Mouse (Mus musculus): ENCODE data around the gene Marcksl1. TPM values are rescaled to one million over a fixed set of nuclear protein-coding genes. Genes with fewer than 3 reads are reported as not detected.

The Marcksl1 gene
- total and polyA plus RNA-seq, 3 experiments = 25.3 to 62.7 TPM; not detected in 1

- no peaks in the 10 kb centered on the region for H3K36me3 ChIP-seq (ENCODE audit: control insufficient read depth in 1 of 2, insufficient read depth in 2 of 2, low read length in 2 of 2)
- H3K9ac ChIP-seq (ENCODE audit: control insufficient read depth, low read depth, low read length, poor library complexity, severe bottlenecking) = peak overlapping the region; percentile 88
- H3K79me2 ChIP-seq (ENCODE audit: control insufficient read depth, insufficient read depth, low read length, poor library complexity) = no peaks in the 10 kb centered on the region; the same call in 1 of the 2 replicates
- no peak overlapping the region for H3K27ac ChIP-seq (ENCODE audit: control insufficient read depth, low read depth, low read length)
- TF ChIP-seq RAD21 (IDR thresholded peaks at IDR 0.05; ENCODE audit: low read depth, low read length) (no peak), CTCF (IDR thresholded peaks at IDR 0.05 in 2 of 3, conservative IDR thresholded peaks at IDR 0.05 in 1 of 3; ENCODE audit: control insufficient read depth in 1 of 3, insufficient read depth in 1 of 3, low read depth in 2 of 3, low read length in 3 of 3, poor library complexity in 1 of 3, severe bottlenecking in 1 of 3) (no peak), MYB (IDR thresholded peaks at IDR 0.05; ENCODE audit: low read depth, low read length) (no peak), MXI1 (IDR thresholded peaks at IDR 0.05; ENCODE audit: low read depth, low read length) (peak; percentile 20; the same call in 1 of the 2 replicates), TCF12 (IDR thresholded peaks at IDR 0.05; ENCODE audit: low read depth, low read length) (no peak), E2F4 (IDR thresholded peaks at IDR 0.05; ENCODE audit: borderline replicate concordance, low read depth, low read length) (no peak), JUND (IDR thresholded peaks at IDR 0.05; ENCODE audit: low read depth, low read length) (no peak)
- no peaks in the 10 kb centered on the region for H3K9me3 ChIP-seq (replicated peaks; ENCODE audit: insufficient read depth, low read length)
- DNase-seq (ENCODE audit: low read depth, low spot score) = no peak
- no peaks in the 10 kb centered on the region for H3K4me1 ChIP-seq (ENCODE audit: control insufficient read depth in 1 of 2, insufficient read depth in 2 of 2, low read length in 2 of 2)
- H3K27me3 ChIP-seq (ENCODE audit: control insufficient read depth in 1 of 2, insufficient read depth in 2 of 2, low read length in 2 of 2) = no peaks in the 10 kb centered on the region
- peak overlapping the region; percentile 67 to 93 for H3K4me3 ChIP-seq (ENCODE audit: control insufficient read depth in 1 of 2, insufficient read depth in 1 of 2, low read depth in 2 of 2, low read length in 2 of 2)
These were observed 510 bp downstream of the Marcksl1 start for GRCm38 (mm10) chr4:129513891-129514290.

GRCm38 (mm10) chr4:129514300-129514898 is 1.0 kb downstream of the Marcksl1 start:
- peak overlapping the region; percentile 67 to 93 for H3K4me3 ChIP-seq (ENCODE audit: control insufficient read depth in 1 of 2, insufficient read depth in 1 of 2, low read depth in 2 of 2, low read length in 2 of 2)
- H3K79me2 ChIP-seq (ENCODE audit: control insufficient read depth, insufficient read depth, low read length, poor library complexity) = no peaks in the 10 kb centered on the region; the same call in 1 of the 2 replicates
- no peaks in the 10 kb centered on the region for H3K4me1 ChIP-seq (ENCODE audit: control insufficient read depth in 1 of 2, insufficient read depth in 2 of 2, low read length in 2 of 2)
- H3K36me3 ChIP-seq (ENCODE audit: control insufficient read depth in 1 of 2, insufficient read depth in 2 of 2, low read length in 2 of 2) = no peaks in the 10 kb centered on the region
- no peaks in the 10 kb centered on the region for H3K27me3 ChIP-seq (ENCODE audit: control insufficient read depth in 1 of 2, insufficient read depth in 2 of 2, low read length in 2 of 2)
- H3K9ac ChIP-seq (ENCODE audit: control insufficient read depth, low read depth, low read length, poor library complexity, severe bottlenecking) = peak overlapping the region; percentile 88
- H3K27ac ChIP-seq (ENCODE audit: control insufficient read depth, low read depth, low read length) = no peak overlapping the region
- DNase-seq (ENCODE audit: low read depth, low spot score) = peak; percentile 74
- H3K9me3 ChIP-seq (replicated peaks; ENCODE audit: insufficient read depth, low read length) = no peaks in the 10 kb centered on the region
- TF ChIP-seq RAD21 (IDR thresholded peaks at IDR 0.05; ENCODE audit: low read depth, low read length) (peak; percentile 12), MYC (IDR thresholded peaks at IDR 0.05; ENCODE audit: low read depth, low read length) (no peak), MYB (IDR thresholded peaks at IDR 0.05; ENCODE audit: low read depth, low read length) (no peak), MEF2A (IDR thresholded peaks at IDR 0.05; ENCODE audit: extremely low read depth, insufficient replicate concordance, low read depth, low read length, poor library complexity, severe bottlenecking) (no peak), ZKSCAN1 (IDR thresholded peaks at IDR 0.05; ENCODE audit: low read depth, low read length) (no peak), HCFC1 (IDR thresholded peaks at IDR 0.05; ENCODE audit: low read depth, low read length) (peak; percentile 58; the same call in 1 of the 2 replicates), NRF1 (IDR thresholded peaks at IDR 0.05; ENCODE audit: insufficient read depth, low read depth, low read length, poor library complexity, severe bottlenecking) (0 out of 2 replicates have a peak, but pooled peaks have one; percentile 21), POLR2AphosphoS2 (IDR thresholded peaks at IDR 0.05; ENCODE audit: low read length) (no peak), ZC3H11A (IDR thresholded peaks at IDR 0.05; ENCODE audit: low read depth, low read length) (no peak), MAZ (IDR thresholded peaks at IDR 0.05; ENCODE audit: low read depth, low read length) (peak; percentile 99), KAT2A (conservative IDR thresholded peaks at IDR 0.05; ENCODE audit: low read depth, low read length) (no peak), USF1 (IDR thresholded peaks at IDR 0.05; ENCODE audit: low read depth, low read length) (no peak), BHLHE40 (IDR thresholded peaks at IDR 0.05; ENCODE audit: borderline replicate concordance, low read depth, low read length) (0 out of 2 replicates have a peak, but pooled peaks have one; percentile 32), UBTF (IDR thresholded peaks at IDR 0.05; ENCODE audit: borderline replicate concordance, insufficient read depth, low read depth, low read length) (no peak), CTCF (IDR thresholded peaks at IDR 0.05 in 2 of 3, conservative IDR thresholded peaks at IDR 0.05 in 1 of 3; ENCODE audit: control insufficient read depth in 1 of 3, insufficient read depth in 1 of 3, low read depth in 2 of 3, low read length in 3 of 3, poor library complexity in 1 of 3, severe bottlenecking in 1 of 3) (peak; percentile 61 to 93 (median 85); a peak in 5 of 6 replicates), CHD1 (IDR thresholded peaks at IDR 0.05; ENCODE audit: low read depth, low read length) (no peak), TAL1 (IDR thresholded peaks at IDR 0.05; ENCODE audit: low read length) (no peak), SIN3A (IDR thresholded peaks at IDR 0.05; ENCODE audit: low read length) (peak; percentile 53; the same call in 1 of the 2 replicates), GABPA (IDR thresholded peaks at IDR 0.05; ENCODE audit: low read depth, low read length) (no peak), SMC3 (IDR thresholded peaks at IDR 0.05; ENCODE audit: low read depth, low read length) (peak; percentile 61), NELFE (IDR thresholded peaks at IDR 0.05; ENCODE audit: low read depth, low read length) (no peak), POLR2AphosphoS5 (IDR thresholded peaks at IDR 0.05; ENCODE audit: borderline replicate concordance, low read depth, low read length) (no peak), MAX (IDR thresholded peaks at IDR 0.05; ENCODE audit: low read length) (no peak), E2F4 (IDR thresholded peaks at IDR 0.05; ENCODE audit: borderline replicate concordance, low read depth, low read length) (no peak), USF2 (IDR thresholded peaks at IDR 0.05; ENCODE audit: borderline replicate concordance in 1 of 2, insufficient read depth in 1 of 2, low read depth in 1 of 2, low read length in 2 of 2) (no peak), POLR2A (IDR thresholded peaks at IDR 0.05; ENCODE audit: control insufficient read depth in 1 of 2, insufficient read depth in 1 of 2, low read depth in 1 of 2, low read length in 2 of 2, poor library complexity in 1 of 2) (no peak)
